Mouse (Mus musculus) cerebellum, adult (tissue): ENCODE results near the gene Zscan2.
"Not testable (repeated sequence)": the region's sequence is repeated elsewhere in the genome, so short reads cannot be mapped to it uniquely, and the experiment has no call there.

Source experiments
- ATAC-seq: cut with Nextera tagmentation; 2 replicates; pipeline ENCODE4 v1.9.2; 2017; ENCODE audit warnings: mild to moderate bottlenecking, moderate library complexity, mixed read lengths; ENCODE audit not compliant: insufficient number of reproducible peaks, low FRiP score, low TSS enrichment

Gene Zscan2

DNA sequence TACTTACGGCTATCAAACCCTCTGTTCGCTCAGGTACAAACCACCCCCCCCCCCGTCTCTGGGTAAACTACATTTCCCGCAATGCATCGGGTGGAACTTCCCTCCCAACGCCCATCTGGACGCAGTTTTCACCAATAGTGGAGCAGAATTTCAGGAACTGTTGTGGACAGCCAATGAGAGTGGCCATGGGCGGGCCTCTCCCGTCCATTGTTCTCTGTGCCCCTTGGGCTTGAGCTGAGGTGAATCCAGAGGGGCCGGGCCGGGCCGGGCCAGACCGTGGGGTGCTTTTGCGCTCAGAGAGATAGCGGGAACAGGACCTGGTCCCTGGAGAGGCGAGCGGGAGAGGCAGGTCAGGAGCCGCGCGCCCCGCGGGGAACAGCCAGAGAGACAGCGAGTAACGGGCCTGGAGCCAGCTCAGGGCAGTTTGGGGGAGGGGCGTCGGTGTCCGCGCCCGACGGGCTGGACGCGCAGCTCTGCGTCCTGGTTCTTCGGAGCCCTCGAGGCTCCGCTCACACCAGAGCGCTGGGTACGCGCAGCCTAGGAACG, at the start of gene Zscan2:
TSS of gene Zscan2 (plus strand) at position 192 of the 546 bp plus-strand sequence.
- ATAC-seq = peak; percentile 99

DNA sequence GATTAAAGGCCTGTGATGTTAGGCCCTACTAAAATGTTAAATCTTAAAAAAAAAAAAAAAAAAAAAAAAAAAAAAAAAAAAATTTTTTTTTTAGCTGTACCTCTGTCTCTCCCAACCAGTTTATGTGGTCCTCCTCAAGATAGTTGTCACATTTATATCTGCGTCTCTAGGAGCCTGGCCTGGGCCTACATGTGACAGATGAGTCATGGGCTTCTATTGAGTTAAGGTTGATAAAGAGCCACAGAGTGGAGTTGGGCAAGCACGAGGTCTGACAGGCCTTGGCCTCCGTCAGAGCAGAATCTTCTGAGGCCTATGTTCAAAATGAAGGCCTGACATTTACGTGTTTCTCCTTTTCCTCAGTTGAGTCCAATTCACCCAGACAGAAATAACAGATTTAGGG, 47.3 kb upstream of the Zscan2 start:
- ATAC-seq = no peak

DNA sequence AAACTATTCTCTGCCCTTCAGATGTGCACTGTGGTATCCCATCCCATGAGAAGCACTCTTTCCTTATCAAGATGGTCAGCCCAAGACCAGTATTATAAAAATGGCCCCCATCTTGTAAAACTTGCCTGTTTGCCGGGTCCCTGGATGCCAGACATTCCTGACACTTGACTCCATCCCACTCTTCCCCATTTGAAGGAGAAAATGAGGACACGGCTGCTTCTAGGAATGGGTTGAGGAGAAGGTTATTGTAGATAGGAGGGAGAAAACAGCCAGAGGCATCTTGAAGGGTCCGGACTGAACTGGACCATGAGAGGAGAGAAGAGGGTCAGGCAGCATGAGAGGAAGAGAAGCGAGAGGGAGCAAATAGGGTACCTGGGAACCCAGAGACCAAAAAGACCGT, 44.1 kb upstream of the Zscan2 start:
- no peak for ATAC-seq

DNA sequence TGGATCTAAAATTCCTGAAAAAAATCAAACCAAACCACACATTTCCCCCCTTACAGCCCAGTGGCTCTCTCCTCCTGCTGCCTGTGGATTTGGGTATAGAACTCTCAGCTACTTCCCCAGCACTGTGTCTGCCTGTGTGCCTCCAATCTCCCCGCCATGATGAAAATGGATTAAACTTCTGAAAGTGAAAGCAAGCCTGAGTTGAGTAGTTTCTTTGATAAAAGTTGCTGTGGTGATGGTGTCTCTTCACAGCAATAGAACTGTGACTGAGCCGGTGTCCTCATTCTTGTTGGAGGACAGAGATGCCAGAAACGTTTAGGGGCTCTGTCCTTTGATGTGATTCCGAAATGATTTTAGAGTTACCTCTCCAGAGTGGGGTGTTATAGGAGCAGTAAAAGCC, 39.9 kb upstream of the Zscan2 start:
- no peak for ATAC-seq

DNA sequence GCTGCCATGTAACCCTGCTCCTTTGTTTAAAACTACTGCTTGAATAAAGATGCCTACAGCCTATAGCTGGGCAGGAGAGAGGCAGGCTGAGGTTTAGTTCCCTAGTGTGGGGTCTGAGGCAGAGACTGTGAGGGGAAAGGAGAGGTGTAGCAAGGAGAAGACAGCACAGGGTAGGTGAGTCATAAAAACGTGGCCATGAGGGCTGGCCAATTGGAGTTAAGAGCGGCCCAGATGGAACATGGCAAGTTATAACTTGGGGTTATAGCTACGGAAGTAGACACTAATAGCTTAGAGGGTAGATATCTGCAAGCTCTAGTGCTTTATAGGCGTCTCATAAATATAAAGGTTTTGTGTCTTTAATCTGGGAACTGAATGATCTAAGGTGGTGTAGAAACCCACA, 37.5 kb upstream of the Zscan2 start:
- no peak for ATAC-seq

DNA sequence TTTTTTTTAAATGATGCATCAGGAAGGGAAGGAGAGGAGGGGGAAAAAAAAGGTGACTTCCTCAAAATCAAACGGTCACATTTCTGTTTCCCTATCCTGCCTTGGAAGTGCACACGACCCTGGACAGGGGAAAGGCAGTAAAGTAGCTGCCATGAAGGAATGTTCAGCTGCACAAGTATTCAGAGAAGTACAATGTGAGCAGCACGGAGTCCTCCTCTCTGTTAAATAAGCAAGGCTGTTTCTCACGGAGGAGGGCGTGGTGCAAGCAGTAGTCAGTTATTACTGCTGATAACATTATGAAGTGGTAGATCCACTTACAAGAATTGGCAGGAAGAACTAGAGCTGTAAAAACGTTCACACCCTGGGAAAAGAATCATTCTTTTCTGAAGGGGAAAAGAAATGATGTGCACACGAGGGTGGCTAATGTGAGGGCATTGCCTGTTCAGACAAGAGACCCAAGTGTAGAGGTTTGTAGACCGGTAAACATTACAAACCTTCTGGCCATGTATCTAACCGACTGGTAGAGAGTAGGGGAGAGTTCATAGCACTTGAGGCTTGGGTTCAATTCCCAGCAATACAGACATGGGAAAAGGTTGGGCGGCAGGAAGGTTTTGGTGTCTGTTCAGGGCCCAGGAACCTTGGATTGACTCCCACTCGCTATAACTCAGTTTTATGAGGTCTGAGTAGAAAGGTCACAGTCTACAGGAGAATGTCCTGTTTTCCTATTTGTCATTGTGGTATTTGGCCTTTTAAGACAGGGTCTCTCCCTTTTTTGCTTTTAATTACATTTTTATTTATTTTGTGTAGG, 36.6 kb upstream of the Zscan2 start:
- no peak for ATAC-seq

DNA sequence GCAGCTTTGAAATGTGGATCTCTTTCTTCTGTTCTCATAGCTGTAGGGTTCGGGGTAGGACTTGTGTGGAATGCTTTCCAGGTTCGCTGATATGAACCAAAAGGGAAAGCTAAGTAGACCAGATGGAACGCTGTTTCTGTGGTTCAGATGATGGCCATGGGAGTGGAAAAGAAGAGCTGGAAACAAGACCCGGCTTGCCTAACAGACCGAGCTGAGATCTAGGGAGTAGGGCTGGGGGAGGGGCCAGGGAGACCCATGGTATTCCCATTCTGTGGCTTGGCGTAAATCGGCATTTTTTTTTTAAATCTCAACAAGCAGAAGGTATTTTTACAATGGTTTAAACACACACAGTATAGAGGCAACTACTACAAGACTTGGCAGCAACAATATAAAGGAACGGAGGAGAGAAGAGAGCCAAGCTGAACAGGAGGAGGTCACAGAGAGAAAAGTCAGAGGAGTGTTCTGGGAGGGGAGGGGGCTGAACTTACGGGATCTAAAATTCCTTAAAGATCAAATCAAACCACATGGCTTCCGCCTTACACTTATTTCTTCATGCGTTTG, 34.8 kb upstream of the Zscan2 start, which contains the start of gene Iqgap1:
TSS of gene Iqgap1 (minus strand) at position 132 of the 561 bp plus-strand sequence.
- ATAC-seq = no peak

DNA sequence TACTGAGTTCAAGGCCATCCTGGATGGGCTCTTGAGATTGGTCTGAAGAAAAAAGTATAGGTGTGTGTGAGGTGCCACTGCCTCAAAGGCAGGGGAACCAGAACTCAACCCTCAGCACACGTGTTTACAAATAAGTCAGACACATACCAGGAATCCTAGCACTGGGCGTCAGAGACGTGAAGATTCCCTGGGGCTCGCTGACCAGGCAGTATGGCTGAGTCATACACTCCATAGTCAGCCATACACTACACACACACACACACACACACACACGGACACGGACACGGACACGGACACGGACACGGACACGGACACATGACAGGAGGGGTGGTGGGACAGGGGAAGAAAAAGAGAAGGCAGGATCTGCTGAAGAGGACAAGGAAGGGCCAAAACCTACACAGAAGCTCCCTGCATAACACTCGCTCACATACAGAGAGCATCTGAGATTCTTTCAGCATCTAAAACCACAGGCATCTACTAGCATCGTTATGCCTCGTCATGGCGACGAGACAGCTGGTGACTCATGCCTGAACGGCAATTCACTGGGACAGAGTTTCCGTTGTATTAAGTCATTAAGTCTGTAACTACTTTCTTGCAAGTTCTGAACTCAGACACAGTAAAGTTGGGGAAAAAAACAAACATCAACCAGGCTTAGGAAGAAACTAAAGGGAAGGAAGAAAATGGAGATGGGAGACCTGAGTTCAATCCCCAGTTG, 32.4 kb upstream of the Zscan2 start:
- ATAC-seq = no peak

DNA sequence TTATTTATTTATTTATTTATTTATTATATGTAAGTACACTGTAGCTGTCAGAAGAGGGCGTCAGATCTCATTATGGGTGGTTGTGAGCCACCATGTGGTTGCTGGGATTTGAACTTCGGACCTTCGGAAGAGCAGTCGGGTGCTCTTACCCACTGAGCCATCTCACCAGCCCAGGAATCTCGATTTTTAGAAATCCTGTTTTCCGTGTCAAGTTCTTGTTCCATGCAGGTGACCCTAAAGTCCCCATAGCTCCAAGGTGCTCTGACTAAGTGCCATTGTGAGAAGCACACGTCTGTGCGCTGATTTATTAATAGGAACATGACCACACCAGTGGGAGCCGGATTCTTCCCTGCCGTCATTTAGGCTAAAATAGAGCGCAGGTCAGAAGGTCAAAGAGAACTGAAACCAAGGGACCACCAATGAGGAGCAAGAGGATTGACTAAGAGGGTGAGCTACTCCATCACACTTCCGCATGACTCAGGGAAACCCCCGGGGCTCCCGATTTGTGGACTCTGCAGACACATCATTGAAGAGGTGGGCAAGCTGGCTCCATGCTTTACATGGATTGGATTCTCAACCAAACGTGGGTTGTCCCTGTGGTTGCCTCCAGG, 30.4 kb upstream of the Zscan2 start:
- no peak for ATAC-seq

DNA sequence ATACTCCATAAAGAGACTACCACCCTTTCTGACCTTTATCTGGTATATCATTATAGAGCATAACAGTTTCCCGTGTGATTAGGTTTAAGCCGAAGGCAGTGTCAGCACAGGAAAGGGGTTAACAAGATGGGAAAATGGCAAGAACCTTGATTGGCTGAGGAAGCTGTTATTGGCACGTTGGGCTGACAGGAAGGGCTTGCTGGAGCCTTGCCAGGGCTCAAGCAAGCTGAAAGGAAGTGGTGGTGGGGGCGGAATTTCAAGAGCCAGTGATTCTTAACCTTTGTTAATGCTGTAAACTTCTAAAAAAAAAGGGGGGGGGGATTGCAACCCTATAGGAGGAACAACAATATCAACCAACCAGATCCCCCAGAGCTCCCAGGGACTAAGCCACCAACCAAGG, 28.5 kb upstream of the Zscan2 start:
- ATAC-seq = no peak

DNA sequence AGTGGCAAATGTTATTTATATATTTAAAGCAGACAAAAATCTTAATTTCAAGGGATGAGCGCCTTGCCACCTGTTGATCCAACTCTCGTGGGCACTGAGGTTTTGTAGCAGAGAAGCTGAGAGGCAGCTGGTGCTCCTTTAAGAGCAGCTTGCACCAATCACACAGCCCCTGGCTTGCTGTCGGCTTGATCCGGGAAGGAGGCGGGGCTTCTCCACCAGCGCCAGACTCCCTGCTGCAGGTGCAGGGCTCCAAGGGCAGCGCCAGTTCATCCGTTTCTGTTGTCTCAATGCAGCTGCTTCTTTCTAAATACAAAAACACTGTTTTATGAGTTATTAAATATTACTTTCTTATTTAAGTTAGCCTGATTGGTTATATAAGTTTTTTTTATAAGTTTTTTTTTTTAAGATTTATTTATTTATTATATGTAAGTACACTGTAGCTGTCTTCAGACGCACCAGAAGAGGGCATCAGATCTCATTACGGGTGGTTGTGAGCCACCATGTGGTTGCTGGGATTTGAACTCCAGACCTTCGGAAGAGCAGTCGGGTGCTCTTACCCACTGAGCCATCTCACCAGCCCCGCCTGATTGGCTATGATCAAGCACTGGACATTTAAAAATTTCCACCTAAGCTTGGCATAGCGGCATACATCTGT, 27.6 kb upstream of the Zscan2 start:
- ATAC-seq = not testable (repeated sequence)

DNA sequence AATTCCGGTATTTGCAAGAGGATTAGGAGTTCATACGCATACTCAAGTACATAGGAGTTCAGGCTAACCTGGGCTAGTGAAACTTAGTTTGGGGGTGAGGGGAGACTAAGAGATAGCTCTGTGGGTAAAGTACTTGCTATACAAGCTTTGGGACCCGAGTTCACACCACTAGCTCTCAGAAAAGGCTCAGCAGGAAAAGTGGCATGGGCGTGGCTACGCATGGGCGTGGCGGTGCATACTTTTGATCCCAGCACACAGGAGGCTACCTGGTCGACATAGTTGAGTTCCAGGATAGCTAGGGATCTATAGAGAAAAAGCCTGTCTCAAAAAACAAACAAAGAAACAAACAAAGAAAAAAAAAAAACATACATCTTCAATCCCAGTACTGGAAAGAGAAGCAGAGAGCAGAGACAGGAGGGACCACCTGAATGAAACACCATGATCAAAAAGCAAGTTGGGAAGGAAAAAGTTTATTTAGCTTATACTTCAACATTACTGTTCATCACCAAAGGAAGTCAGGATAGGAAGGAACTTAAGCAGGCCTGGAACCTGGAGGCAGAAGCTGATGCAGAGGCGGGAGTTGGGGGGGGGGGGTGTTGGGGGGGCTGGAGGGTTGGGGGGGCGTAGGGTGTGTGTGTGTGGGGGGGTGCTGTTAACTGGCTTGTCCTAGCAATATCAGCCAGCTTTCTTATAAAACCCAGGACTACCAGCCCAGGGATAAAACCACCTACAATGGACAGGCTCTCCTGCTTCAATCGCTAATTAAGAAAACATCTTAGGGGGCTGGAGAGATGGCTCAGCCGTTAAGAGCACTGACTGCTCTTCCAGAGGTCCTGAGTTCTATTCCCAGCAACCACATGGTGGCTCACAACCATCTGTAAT, 26.8 kb upstream of the Zscan2 start:
- ATAC-seq = no peak

DNA sequence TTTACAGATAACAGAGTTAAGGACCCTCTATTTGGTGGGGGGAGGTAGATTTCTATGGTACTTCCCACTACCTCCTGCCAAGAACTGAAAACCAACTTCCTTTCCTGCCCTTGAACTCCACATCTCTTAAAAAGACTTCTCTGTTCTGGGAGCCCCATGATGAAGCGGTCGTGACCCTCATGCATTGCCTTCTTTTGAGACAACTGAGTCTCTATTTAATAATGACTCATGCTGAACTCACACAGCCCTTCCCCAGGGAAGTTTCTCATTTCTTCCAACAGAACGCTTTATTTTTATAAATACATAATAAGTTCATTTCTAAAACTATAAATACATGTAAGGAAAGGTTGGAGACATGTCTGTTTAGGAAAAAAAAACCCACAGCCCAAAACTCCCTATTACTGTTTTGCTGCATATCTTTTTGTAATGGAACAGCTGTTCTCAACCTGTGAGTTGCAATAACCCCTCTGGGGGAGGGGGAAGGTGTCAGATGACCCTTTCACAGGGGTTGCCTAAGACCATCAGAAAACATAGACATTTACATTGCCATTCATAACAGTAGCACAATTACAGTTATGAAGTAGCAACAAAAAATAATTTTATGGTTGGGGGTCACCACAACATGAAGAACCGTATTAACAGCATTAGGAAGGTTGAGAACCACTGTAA, 24.6 kb upstream of the Zscan2 start:
- ATAC-seq = no peak

DNA sequence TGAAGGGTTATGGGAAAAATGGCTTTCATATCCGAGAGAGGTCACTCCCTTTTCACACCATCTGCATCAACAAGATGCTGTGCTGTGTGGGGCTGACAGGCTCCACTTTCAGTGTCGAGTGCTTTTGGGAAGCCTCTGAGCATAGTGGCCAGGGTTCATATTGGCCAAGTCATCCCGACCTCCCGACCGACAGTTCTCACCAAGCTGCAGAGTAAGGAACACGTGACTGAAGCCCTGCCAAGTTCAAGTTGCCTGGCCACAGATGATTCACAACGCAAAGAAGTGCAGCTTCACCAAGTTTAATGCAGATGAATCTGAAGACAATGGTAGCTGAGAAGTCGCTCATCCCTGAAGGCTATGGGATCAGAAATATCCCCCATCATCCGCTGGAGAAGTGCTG, 23.0 kb upstream of the Zscan2 start:
- ATAC-seq = no peak

DNA sequence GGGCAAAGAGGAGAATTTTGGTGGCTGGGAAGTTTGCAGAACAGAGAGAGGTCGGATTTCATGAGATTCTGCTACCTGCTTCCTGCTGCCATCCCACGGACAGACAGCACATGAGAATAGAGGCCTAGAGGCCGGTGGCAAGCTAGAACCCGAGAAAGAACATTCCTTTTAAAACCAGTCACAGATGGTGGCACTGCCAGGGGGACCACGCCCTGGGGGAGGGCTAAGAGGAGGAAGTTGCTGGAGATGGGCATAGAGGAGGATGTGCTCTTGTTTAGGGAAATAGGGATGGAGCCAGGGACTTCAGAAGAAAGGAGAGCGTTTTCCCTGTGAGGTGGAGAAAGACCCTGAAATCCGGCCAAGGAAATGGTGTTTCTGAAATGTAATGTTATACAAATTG, 22.5 kb upstream of the Zscan2 start:
- ATAC-seq = no peak

DNA sequence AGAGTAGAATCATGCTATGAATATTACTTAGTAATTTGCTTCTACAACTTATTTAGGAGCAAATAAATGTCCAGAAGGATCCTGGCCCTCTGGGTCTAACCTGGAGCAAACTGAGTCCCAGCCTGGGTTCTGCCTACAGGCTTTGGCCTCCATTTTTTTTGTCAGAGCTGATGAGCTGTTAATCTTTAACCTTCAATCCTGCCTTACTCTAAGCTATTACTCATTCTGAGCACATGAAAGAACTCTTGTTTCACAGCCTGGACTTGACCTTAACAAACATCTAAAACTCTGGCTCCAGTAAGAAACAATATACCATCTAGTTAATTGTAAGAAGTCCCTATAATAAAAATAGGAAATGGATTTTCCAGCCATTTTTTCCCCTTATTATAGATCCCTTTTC, 21.0 kb upstream of the Zscan2 start:
- ATAC-seq = no peak

DNA sequence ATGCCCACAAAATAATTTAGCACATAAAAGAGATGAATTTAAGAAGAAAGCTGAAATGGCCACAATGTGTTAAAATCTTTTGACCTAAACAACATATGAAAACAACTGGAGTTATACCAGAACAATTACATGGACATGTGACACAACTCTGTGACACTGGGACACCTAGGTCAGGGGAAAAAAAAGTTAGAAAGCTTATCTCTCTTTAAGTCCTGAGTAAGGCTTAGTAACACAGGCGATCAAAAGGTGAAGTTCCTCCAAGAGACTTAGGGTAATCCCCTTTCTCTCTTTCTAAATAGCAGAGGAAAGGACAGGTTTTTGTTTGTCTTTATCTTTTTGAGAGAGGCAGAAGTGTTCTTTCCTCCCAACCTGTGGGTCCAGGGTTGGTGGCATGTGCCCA, 20.5 kb upstream of the Zscan2 start:
- no peak for ATAC-seq

DNA sequence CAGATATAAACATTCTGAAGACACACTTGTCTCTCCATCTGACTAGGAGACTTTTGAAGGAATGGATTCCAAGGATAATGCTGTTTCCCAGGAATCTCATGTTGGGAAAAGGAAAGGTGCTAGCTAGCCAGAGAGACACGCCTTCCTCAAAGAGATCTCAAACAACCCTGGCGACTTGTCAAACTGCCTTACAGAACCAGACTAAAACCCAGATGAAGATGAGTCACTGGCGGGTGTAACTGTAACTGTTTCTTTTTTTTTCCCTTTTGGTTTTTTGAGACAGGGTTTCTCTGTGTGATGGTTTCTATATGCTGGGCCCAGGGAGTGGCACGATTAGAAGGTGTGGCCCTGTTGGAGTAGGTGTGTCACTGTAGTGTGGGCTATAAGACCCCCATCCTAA, 19.8 kb upstream of the Zscan2 start:
- no peak for ATAC-seq

DNA sequence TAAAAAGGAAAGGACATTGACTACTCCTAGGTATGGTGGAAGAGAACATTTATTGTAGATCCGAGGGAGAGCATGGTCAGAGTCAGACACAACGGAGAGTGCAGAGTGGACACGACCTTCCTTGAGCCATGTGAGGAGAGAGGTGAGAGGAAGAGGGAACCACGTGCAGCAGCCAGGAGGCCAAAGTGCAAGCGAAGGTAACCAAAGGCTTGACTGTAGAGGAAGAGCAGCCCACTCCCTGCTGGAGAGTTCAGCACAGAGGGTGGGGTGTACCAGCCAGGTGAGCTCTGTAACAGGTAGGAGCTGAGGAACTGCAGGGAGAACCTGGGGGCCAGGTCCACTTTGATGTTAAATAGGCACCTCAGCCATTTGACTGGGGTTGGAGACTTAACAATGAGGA, 18.6 kb upstream of the Zscan2 start:
- ATAC-seq = no peak
